Mouse (Mus musculus) heart, adult 2 months (tissue): ENCODE measurements around the gene Kalrn. TPM values are rescaled to one million over a fixed set of nuclear protein-coding genes. Genes with fewer than 3 reads are reported as not detected.

ENCODE experiments used
- DNase-seq, 2 experiments: peaks; one replicate each; pipeline ENCODE4 v3.0.0; 2021
- H3K27ac ChIP-seq: fragments of 200-600 bp; 2 replicates; pipeline ENCODE4 v1.8.1; 2022
- H3K27me3 ChIP-seq: fragments of 200-500 bp; 2 replicates; pipeline ENCODE4 v1.6.1; 2012; ENCODE audit warnings: mild to moderate bottlenecking, low read length, inconsistent platforms, mixed read lengths; ENCODE audit not compliant: control insufficient read depth, insufficient read depth
- H3K36me3 ChIP-seq: fragments of 200-500 bp; 2 replicates; pipeline ENCODE4 v1.6.1; 2012; ENCODE audit warnings: low read length, inconsistent platforms; ENCODE audit not compliant: control insufficient read depth, insufficient read depth
- H3K4me1 ChIP-seq: fragments of 200-500 bp; 2 replicates; pipeline ENCODE4 v1.6.1; 2011; ENCODE audit warnings: low read length; ENCODE audit not compliant: control insufficient read depth, insufficient read depth
- H3K4me3 ChIP-seq: fragments of 200-600 bp; 2 replicates; pipeline ENCODE4 v1.8.1; 2022
- H3K79me2 ChIP-seq: fragments of 200-500 bp; replicated peaks from 2 replicates; pipeline ENCODE4 v1.6.1; 2012; ENCODE audit warnings: mild to moderate bottlenecking, inconsistent platforms, low read length, moderate library complexity, mixed read lengths; ENCODE audit not compliant: control insufficient read depth, insufficient read depth
- H3K9ac ChIP-seq: fragments of 200-500 bp; 2 replicates; pipeline ENCODE4 v1.6.1; 2012; ENCODE audit warnings: low read depth, mild to moderate bottlenecking, control low read depth, inconsistent platforms, low read length, mixed read lengths
- CTCF ChIP-seq: fragments of 200-600 bp; IDR thresholded peaks from 2 replicates; pipeline ENCODE4 v1.8.1; 2022; ENCODE audit warnings: antibody characterized with exemption, mild to moderate bottlenecking, moderate library complexity
- EP300 ChIP-seq: fragments of 200-500 bp; IDR thresholded peaks from 2 replicates; pipeline ENCODE4 v1.6.1; 2011; ENCODE audit warnings: low read depth, low read length, control low read depth; ENCODE audit not compliant: insufficient read depth
- POLR2A ChIP-seq: fragments of 200-500 bp; IDR thresholded peaks from 2 replicates; pipeline ENCODE4 v1.6.1; 2011; ENCODE audit warnings: mild to moderate bottlenecking, low read depth, low read length, control low read depth; ENCODE audit not compliant: insufficient read depth
- WGBS: fragments of 180-500 bp; shearing (Covaris S2); methylation state at CpG from one replicate; pipeline ENCODE4 v1.1.7; 2018; 5-methylcytosine and 5-hydroxymethylcytosine counted together
- intact Hi-C: fragments of 180-260 bp; cut with DNase I; formaldehyde crosslinking; loops from one replicate; pipeline ENCODE4 v1.15.1; 2025
- polyA plus RNA-seq: library from polyadenylated mRNA; depleted of rRNA; stranded (reverse); fragments of >200 nt; gene quantifications from 2 replicates; pipeline ENCODE4 v1.2.3, GENCODE M21; 2012
- total RNA-seq, 2 experiments: library from RNA; stranded (reverse); gene quantifications; 2 replicates each; pipeline ENCODE4 v1.2.3; 2021

Gene Kalrn
- total and polyA plus RNA-seq, 3 experiments = 8.2 to 31.8 (median 26.1) TPM

- Histone ChIP-seq H3K9ac (no peak overlapping the region), H3K4me3 (no peak overlapping the region), H3K79me2 (no peaks in the 10 kb centered on the region), H3K36me3 (no peaks in the 10 kb centered on the region), H3K4me1 (no peaks in the 10 kb centered on the region), H3K27ac (no peak overlapping the region), H3K27me3 (no peaks in the 10 kb centered on the region)
- intact Hi-C loops = loop anchor here (5.0 kb wide), 1 partner anchor 57 kb away; no protein-coding TSS in a partner anchor
- peak; percentile 67 to 71 for DNase-seq
- 4% methylated on average over 2 of the region's 2 CpGs for WGBS
- TF ChIP-seq CTCF = peak; percentile 83
- TF ChIP-seq POLR2A = no peak
- TF ChIP-seq EP300 = 0 out of 2 replicates have a peak, but pooled peaks have one; percentile 55
These were observed 447.7 kb downstream of the Kalrn start for GRCm38 (mm10) chr16:34125595-34125994.

GRCm38 (mm10) chr16:34122486-34122885, 450.8 kb downstream of the Kalrn start:
- Histone ChIP-seq H3K27ac (no peak overlapping the region), H3K4me3 (no peak overlapping the region), H3K9ac (no peak overlapping the region), H3K79me2 (no peaks in the 10 kb centered on the region), H3K36me3 (no peaks in the 10 kb centered on the region), H3K27me3 (no peaks in the 10 kb centered on the region), H3K4me1 (no peaks in the 10 kb centered on the region)
- 93% methylated on average over 9 of the region's 9 CpGs for WGBS
- TF ChIP-seq EP300 (no peak), CTCF (no peak), POLR2A (no peak)
- intact Hi-C loops = no loop called here
- no peak for DNase-seq

- TF ChIP-seq CTCF = no peak
- TF ChIP-seq POLR2A = no peak
- no peak for TF ChIP-seq EP300
- no peak overlapping the region for H3K4me3 ChIP-seq
- no peaks in the 10 kb centered on the region for H3K79me2 ChIP-seq
- peak in 1 of 2 experiments; percentile 9 for DNase-seq
- no peaks in the 10 kb centered on the region for H3K36me3 ChIP-seq
- no peak overlapping the region for H3K9ac ChIP-seq
- H3K4me1 ChIP-seq = no peaks in the 10 kb centered on the region
- no peaks in the 10 kb centered on the region for H3K27me3 ChIP-seq
- intact Hi-C loops = no loop called here
- WGBS = 73% methylated on average over 7 of the region's 7 CpGs
- H3K27ac ChIP-seq = no peak overlapping the region
These were observed 452.0 kb downstream of the Kalrn start for GRCm38 (mm10) chr16:34121288-34121687.

GRCm38 (mm10) chr16:34120801-34121201, 452.5 kb downstream of the Kalrn start:
- Histone ChIP-seq H3K36me3 (no peaks in the 10 kb centered on the region), H3K27ac (no peak overlapping the region), H3K4me1 (no peaks in the 10 kb centered on the region), H3K27me3 (no peaks in the 10 kb centered on the region), H3K4me3 (no peak overlapping the region), H3K79me2 (no peaks in the 10 kb centered on the region), H3K9ac (no peak overlapping the region)
- TF ChIP-seq CTCF (no peak), POLR2A (no peak), EP300 (no peak)
- 48% methylated on average over 9 of the region's 9 CpGs for WGBS
- intact Hi-C loops = no loop called here
- no peak for DNase-seq

- no peak overlapping the region for H3K27ac ChIP-seq
- intact Hi-C loops = no loop called here
- no peaks in the 10 kb centered on the region for H3K36me3 ChIP-seq
- H3K9ac ChIP-seq = no peak overlapping the region
- TF ChIP-seq EP300 = no peak
- no peak for TF ChIP-seq CTCF
- TF ChIP-seq POLR2A = no peak
- H3K27me3 ChIP-seq = no peaks in the 10 kb centered on the region
- no peak for DNase-seq
- H3K4me3 ChIP-seq = no peak overlapping the region
- 91% methylated on average over 7 of the region's 7 CpGs for WGBS
- H3K4me1 ChIP-seq = no peaks in the 10 kb centered on the region
- no peaks in the 10 kb centered on the region for H3K79me2 ChIP-seq
These were observed 453.5 kb downstream of the Kalrn start for GRCm38 (mm10) chr16:34119844-34120243.

- DNase-seq = peak in 1 of 2 experiments; percentile 16
- no peaks in the 10 kb centered on the region for H3K36me3 ChIP-seq
- H3K79me2 ChIP-seq = no peaks in the 10 kb centered on the region
- TF ChIP-seq POLR2A = no peak
- peak; percentile 67 for TF ChIP-seq CTCF
- no peak overlapping the region for H3K4me3 ChIP-seq
- no peak overlapping the region for H3K9ac ChIP-seq
- WGBS = 32% methylated on average over 2 of the region's 2 CpGs
- H3K27me3 ChIP-seq = no peaks in the 10 kb centered on the region
- no peaks in the 10 kb centered on the region for H3K4me1 ChIP-seq
- no peak overlapping the region for H3K27ac ChIP-seq
- intact Hi-C loops = no loop called here
These were observed 454.0 kb downstream of the Kalrn start for GRCm38 (mm10) chr16:34119370-34119769.
